Mouse (Mus musculus) brown adipose tissue, adult 24 weeks (tissue): Measurements from ENCODE around the gene Dtx4. TPM values are rescaled to one million over a fixed set of nuclear protein-coding genes. Genes with fewer than 3 reads are reported as not detected.

Experiments used
- H3K27ac ChIP-seq: fragments of 200-500 bp; replicated peaks from 2 replicates; pipeline ENCODE4 v1.5.1; 2012; ENCODE audit warnings: low read depth, mild to moderate bottlenecking, low read length
- H3K4me1 ChIP-seq: fragments of 200-500 bp; 2 replicates; pipeline ENCODE4 v1.6.1; 2012; ENCODE audit warnings: low read length, mixed read lengths; ENCODE audit not compliant: control insufficient read depth, insufficient read depth, insufficient read length
- H3K4me3 ChIP-seq: fragments of 200-500 bp; 2 replicates; pipeline ENCODE4 v1.5.1; 2012; ENCODE audit warnings: low read depth, mild to moderate bottlenecking, low read length, moderate library complexity; ENCODE audit not compliant: insufficient read depth
- polyA plus RNA-seq: library from polyadenylated mRNA; stranded (reverse); fragments of >200 nt; gene quantifications from 2 replicates; pipeline ENCODE4 v1.2.4, GENCODE M21; 2012; ENCODE audit not compliant: missing spikeins, insufficient read depth, insufficient read length

Dtx4 gene
- polyA plus RNA-seq, 1 experiment, result 8.0 TPM

- H3K27ac ChIP-seq, result peak overlapping the region; percentile 23
- peak overlapping the region; percentile 61 for H3K4me3 ChIP-seq
- H3K4me1 ChIP-seq, result peaks cover 3% of the 10 kb centered on the region; the same call in 1 of the 2 replicates
Measured at GRCm38 (mm10) chr19:12500124-12500523, 1.1 kb downstream of the Dtx4 start.

- H3K4me3 ChIP-seq, result peak overlapping the region; percentile 61
- H3K27ac ChIP-seq, result no peak overlapping the region
- peaks cover 3% of the 10 kb centered on the region; the same call in 1 of the 2 replicates for H3K4me1 ChIP-seq
Measured at GRCm38 (mm10) chr19:12499485-12499884, 1.8 kb downstream of the Dtx4 start.

GRCm38 (mm10) chr19:12498941-12499340 is 2.3 kb downstream of the Dtx4 start:
- peaks cover 3% of the 10 kb centered on the region; the same call in 1 of the 2 replicates for H3K4me1 ChIP-seq
- no peak overlapping the region for H3K27ac ChIP-seq
- no peak overlapping the region for H3K4me3 ChIP-seq

- Histone ChIP-seq H3K4me3 (no peak overlapping the region), H3K4me1 (peaks cover 3% of the 10 kb centered on the region; the same call in 1 of the 2 replicates), H3K27ac (no peak overlapping the region)
Measured at GRCm38 (mm10) chr19:12498321-12498720, 2.9 kb downstream of the Dtx4 start.

- no peak overlapping the region for H3K27ac ChIP-seq
- H3K4me1 ChIP-seq, result peaks cover 3% of the 10 kb centered on the region; the same call in 1 of the 2 replicates
- no peak overlapping the region for H3K4me3 ChIP-seq
Measured at GRCm38 (mm10) chr19:12497909-12498308, 3.3 kb downstream of the Dtx4 start.

GRCm38 (mm10) chr19:12496241-12496640 is 5.0 kb downstream of the Dtx4 start:
- H3K4me1 ChIP-seq, result peaks cover 3% of the 10 kb centered on the region; the same call in 1 of the 2 replicates
- no peak overlapping the region for H3K27ac ChIP-seq
- no peak overlapping the region for H3K4me3 ChIP-seq

- Histone ChIP-seq H3K4me1 (peaks cover 3% of the 10 kb centered on the region; the same call in 1 of the 2 replicates), H3K4me3 (no peak overlapping the region), H3K27ac (no peak overlapping the region)
Measured at GRCm38 (mm10) chr19:12494972-12495535, 6.2 kb downstream of the Dtx4 start.

- Histone ChIP-seq H3K27ac (no peak overlapping the region), H3K4me1 (peaks cover 6% of the 10 kb centered on the region; the same call in 1 of the 2 replicates), H3K4me3 (no peak overlapping the region)
Measured at GRCm38 (mm10) chr19:12494187-12494458, 7.1 kb downstream of the Dtx4 start.

- Histone ChIP-seq H3K27ac (0 out of 2 replicates have a peak overlapping the region, but pooled peaks have one; percentile 39), H3K4me1 (peaks cover 11% of the 10 kb centered on the region), H3K4me3 (no peak overlapping the region)
Measured at GRCm38 (mm10) chr19:12493453-12494186, 7.6 kb downstream of the Dtx4 start.

GRCm38 (mm10) chr19:12491636-12492035 is 9.6 kb downstream of the Dtx4 start:
- Histone ChIP-seq H3K4me1 (peaks cover 21% of the 10 kb centered on the region), H3K4me3 (no peak overlapping the region), H3K27ac (no peak overlapping the region)

- Histone ChIP-seq H3K27ac (no peak overlapping the region; the same call in 1 of the 2 replicates), H3K4me1 (peaks cover 34% of the 10 kb centered on the region), H3K4me3 (no peak overlapping the region)
Measured at GRCm38 (mm10) chr19:12489675-12490570, 11.3 kb downstream of the Dtx4 start.

GRCm38 (mm10) chr19:12488969-12489674 is 12.1 kb downstream of the Dtx4 start:
- Histone ChIP-seq H3K4me3 (no peak overlapping the region), H3K27ac (peak overlapping the region; percentile 48; the same call in 1 of the 2 replicates), H3K4me1 (peaks cover 39% of the 10 kb centered on the region)

GRCm38 (mm10) chr19:12488205-12488966 is 12.9 kb downstream of the Dtx4 start:
- Histone ChIP-seq H3K4me1 (peaks cover 41% of the 10 kb centered on the region), H3K4me3 (no peak overlapping the region), H3K27ac (peak overlapping the region; percentile 48)

GRCm38 (mm10) chr19:12487511-12488204 is 13.6 kb downstream of the Dtx4 start:
- Histone ChIP-seq H3K4me1 (peaks cover 44% of the 10 kb centered on the region), H3K27ac (peak overlapping the region; percentile 79), H3K4me3 (no peak overlapping the region)
